8 mouse cellular contexts compared by ENCODE assay signal in the genomic region with DNA sequence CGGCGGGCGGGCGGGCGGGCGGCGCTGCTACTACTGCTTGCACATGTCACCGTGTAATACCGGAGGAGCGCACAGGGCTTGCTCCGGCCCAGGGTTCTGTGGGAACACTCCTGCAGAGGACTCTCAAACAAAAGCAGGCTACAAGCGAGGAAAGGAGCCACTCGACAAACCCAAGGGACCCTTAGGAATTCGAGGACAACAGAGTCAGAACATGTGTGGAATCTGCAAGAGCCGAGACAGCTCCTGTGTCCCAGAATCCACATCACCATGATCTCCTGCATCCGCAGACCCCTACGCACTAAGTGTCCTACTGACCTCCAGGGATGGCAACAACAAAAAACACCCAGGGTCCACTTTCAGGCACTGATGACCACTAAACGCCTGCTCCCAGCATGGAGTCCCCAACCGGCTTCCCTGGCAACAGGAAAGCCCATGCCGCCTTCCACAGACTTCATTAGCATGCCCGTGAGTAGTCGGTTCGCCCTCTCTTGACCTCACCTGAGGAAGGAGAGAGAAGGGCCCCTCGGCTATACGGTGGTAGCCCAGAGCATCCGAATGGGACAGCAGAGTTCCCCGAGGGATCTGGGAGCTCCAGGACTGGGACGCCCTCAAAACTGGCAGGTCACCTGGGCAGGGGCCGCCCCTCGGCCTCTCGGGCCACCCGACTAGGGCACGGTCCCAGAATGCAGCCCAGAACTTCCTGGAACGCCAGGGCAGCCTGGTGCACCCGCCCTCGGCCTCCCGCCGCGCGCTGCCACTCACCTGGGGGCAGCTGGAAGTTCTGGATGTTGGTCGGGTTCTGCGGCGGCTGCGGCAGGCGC. TPM values are rescaled to one million over a fixed set of nuclear protein-coding genes. Genes with fewer than 3 reads are reported as not detected.
DNase-seq lines count a peak whose midpoint lies in the region; ATAC-seq and TF ChIP-seq lines count a peak whose summit lies in the region.

No protein-coding gene starts in this region.

- intact Hi-C loops in heart, adult 2 months (cut with DNase I), result loop anchor here (5.0 kb wide), 1 partner anchor 142 kb away; a partner anchor contains a TSS

- no peaks in the 10 kb centered on the region for H3K9me3 ChIP-seq in heart, embryonic 12.5 days (replicated peaks)
- no peaks in the 10 kb centered on the region for H3K9me3 ChIP-seq in kidney, embryonic 16.5 days (ENCODE audit: low read length)

- H3K79me2 ChIP-seq in heart, adult 2 months (replicated peaks; ENCODE audit: control insufficient read depth, insufficient read depth, low read length), result peaks cover 6% of the 10 kb centered on the region

- peak overlapping the region; percentile 99 for H3K4me2 ChIP-seq in heart, embryonic 12.5 days
- peak overlapping the region; percentile 99 for H3K4me2 ChIP-seq in kidney, embryonic 16.5 days (replicated peaks; ENCODE audit: low read depth, low read length)

- H3K36me3 ChIP-seq in heart, adult 2 months (ENCODE audit: control insufficient read depth, insufficient read depth, low read length), result peaks cover 7% of the 10 kb centered on the region
- no peaks in the 10 kb centered on the region for H3K36me3 ChIP-seq in heart, embryonic 12.5 days
- H3K36me3 ChIP-seq in kidney, embryonic 16.5 days (ENCODE audit: insufficient read depth, low read length), result no peaks in the 10 kb centered on the region
- no peaks in the 10 kb centered on the region for H3K36me3 ChIP-seq in spleen, adult 2 months (ENCODE audit: control insufficient read depth, insufficient read depth, low read length)

- no peak for TF ChIP-seq EP300 in heart, adult 2 months (IDR thresholded peaks at IDR 0.05; ENCODE audit: insufficient read depth, low read depth, low read length)

- TF ChIP-seq CTCF in heart, adult 2 months (IDR thresholded peaks at IDR 0.05), result no peak
- no peak for TF ChIP-seq CTCF in spleen, adult 2 months (IDR thresholded peaks at IDR 0.05; ENCODE audit: extremely low read depth, insufficient read depth, insufficient read length, insufficient replicate concordance)

- 6% methylated on average over 45 of the region's 45 CpGs for WGBS in heart, adult 2 months
- WGBS in heart, embryonic 12.5 days, result 4% methylated on average over 45 of the region's 45 CpGs
- WGBS in kidney, embryonic 16.5 days, result 4% methylated on average over 45 of the region's 45 CpGs
- WGBS in spleen, adult 2 months, result 11% methylated on average over 45 of the region's 45 CpGs

- no peak for TF ChIP-seq POLR2A in heart, adult 2 months (IDR thresholded peaks at IDR 0.05; ENCODE audit: insufficient read depth, low read depth, low read length)
- TF ChIP-seq POLR2A in spleen, adult 2 months (IDR thresholded peaks at IDR 0.05; ENCODE audit: low read depth, low read length), result no peak

- H3K4me3 ChIP-seq in heart, adult 2 months, result peak overlapping the region; percentile 58
- H3K4me3 ChIP-seq in heart, embryonic 12.5 days, result peak overlapping the region; percentile 94
- peak overlapping the region; percentile 65 for H3K4me3 ChIP-seq in kidney, embryonic 16.5 days (ENCODE audit: low read length)
- peak overlapping the region; percentile 57 for H3K4me3 ChIP-seq in spleen, adult 2 months (ENCODE audit: extremely low read depth, insufficient read depth, insufficient read length)

- peak; percentile 47 to 56 for DNase-seq in heart, adult 2 months
- no peak for DNase-seq in heart, adult 9 months (ENCODE audit: low spot score in 2 of 2)
- peak; percentile 66 for DNase-seq in cerebellum, adult 9-10 months
- DNase-seq in lung, postnatal 14 days, result peak; percentile 40
- DNase-seq in spleen, adult 2 months (ENCODE audit: low read depth in 1 of 2, low spot score in 2 of 2), result peak in 1 of 2 experiments; percentile 29

- H3K27ac ChIP-seq in heart, adult 2 months, result peak overlapping the region; percentile 33
- no peak overlapping the region; the same call in 1 of the 2 replicates for H3K27ac ChIP-seq in heart, embryonic 12.5 days (ENCODE audit: poor library complexity, severe bottlenecking)
- H3K27ac ChIP-seq in kidney, embryonic 16.5 days (ENCODE audit: low read length), result no peak overlapping the region
- H3K27ac ChIP-seq in spleen, adult 2 months (ENCODE audit: insufficient read depth, low read length), result no peak overlapping the region

- peaks cover 29% of the 10 kb centered on the region for H3K4me1 ChIP-seq in heart, adult 2 months (ENCODE audit: control insufficient read depth, insufficient read depth, low read length)
- peaks cover 65% of the 10 kb centered on the region for H3K4me1 ChIP-seq in heart, embryonic 12.5 days (replicated peaks)
- H3K4me1 ChIP-seq in kidney, embryonic 16.5 days (ENCODE audit: insufficient read depth, low read length), result peaks cover 59% of the 10 kb centered on the region
- H3K4me1 ChIP-seq in spleen, adult 2 months (ENCODE audit: control insufficient read depth, insufficient read depth, insufficient read length), result peaks cover 12% of the 10 kb centered on the region

- peak overlapping the region; percentile 81 for H3K9ac ChIP-seq in heart, adult 2 months (ENCODE audit: low read depth, low read length)
- H3K9ac ChIP-seq in heart, embryonic 12.5 days, result peak overlapping the region; percentile 90
- peak overlapping the region; percentile 85 for H3K9ac ChIP-seq in kidney, embryonic 16.5 days (replicated peaks; ENCODE audit: low read length)

- no peak for ATAC-seq in heart, embryonic 12.5 days (ENCODE audit: insufficient number of reproducible peaks, low FRiP score)
- peak; percentile 3; the same call in 1 of the 2 replicates for ATAC-seq in kidney, embryonic 16.5 days (ENCODE audit: low FRiP score, low TSS enrichment)
- ATAC-seq in megakaryocyte-erythroid progenitor cell, adult 5-6 weeks (replicated peaks; ENCODE audit: low FRiP score, low TSS enrichment, poor library complexity, severe bottlenecking), result no peak; the same call in 1 of the 2 replicates

- H3K27me3 ChIP-seq in heart, adult 2 months (ENCODE audit: control insufficient read depth, insufficient read depth, low read length), result no peaks in the 10 kb centered on the region
- no peaks in the 10 kb centered on the region for H3K27me3 ChIP-seq in heart, embryonic 12.5 days (replicated peaks)
- no peaks in the 10 kb centered on the region for H3K27me3 ChIP-seq in kidney, embryonic 16.5 days (ENCODE audit: insufficient read depth, low read length)
- H3K27me3 ChIP-seq in spleen, adult 2 months (ENCODE audit: control insufficient read depth, insufficient read depth, low read length), result peaks cover 7% of the 10 kb centered on the region

RNA-seq across cellular contexts. Expression of a gene that starts 1.6 kb away (rescaled TPM):
- total RNA-seq in heart, adult 2 months (2021), result 10 to 100 TPM; 16.4 to 20.5 TPM
- polyA plus RNA-seq in heart, adult 2 months (2012; rRNA removed), result 7.4 and 8.6 TPM in 2 replicates
- 2.4 and 2.7 TPM in 2 replicates for polyA plus RNA-seq in heart, embryonic 12.5 days (2016; fragmentation: Nextera tagmentation; extraction: Ambion mirVana)
- 3.4 and 4.1 TPM in 2 replicates for polyA plus RNA-seq in kidney, embryonic 16.5 days (2015; fragmentation: Nextera tagmentation; extraction: Ambion mirVana)
- polyA plus RNA-seq in spleen, adult 2 months (2012; rRNA removed), result 13.0 and 14.5 TPM in 2 replicates
- 22.1 and 31.5 TPM in 2 replicates for total RNA-seq in megakaryocyte-erythroid progenitor cell, adult 5-6 weeks (2014; fragmentation: Nextera tagmentation)
- 20.1 and 28.4 TPM in 2 replicates for total RNA-seq in megakaryocyte-erythroid progenitor cell, adult 5-6 weeks (2017)

RNA-seq across cellular contexts. Expression of a gene that starts 49.9 kb away (rescaled TPM):
- total RNA-seq in heart, adult 2 months (2021), result 10 to 100 TPM; 60.1 to 71.4 TPM
- 41.2 and 47.6 TPM in 2 replicates for polyA plus RNA-seq in heart, adult 2 months (2012; rRNA removed)
- polyA plus RNA-seq in heart, embryonic 12.5 days (2016; fragmentation: Nextera tagmentation; extraction: Ambion mirVana), result 4.8 and 6.9 TPM in 2 replicates
- polyA plus RNA-seq in kidney, embryonic 16.5 days (2015; fragmentation: Nextera tagmentation; extraction: Ambion mirVana), result 4.8 and 7.0 TPM in 2 replicates
- polyA plus RNA-seq in spleen, adult 2 months (2012; rRNA removed), result 17.9 and 25.8 TPM in 2 replicates
- total RNA-seq in megakaryocyte-erythroid progenitor cell, adult 5-6 weeks (2014; fragmentation: Nextera tagmentation), result 14.9 and 28.0 TPM in 2 replicates
- total RNA-seq in megakaryocyte-erythroid progenitor cell, adult 5-6 weeks (2017), result 25.1 and 44.2 TPM in 2 replicates

Comparison
In these comparisons a context has a peak if more than half of its experiments do, and no peak if none do; other contexts are left out.
1. DNase-seq: peak in heart, adult 2 months (2 of 2), cerebellum, adult 9-10 months (single experiment) and lung, postnatal 14 days (single experiment); none in heart, adult 9 months (0 of 2).
2. Peak in every context shown above with its lines, with median percentiles within 50 percentile points of each other: H3K4me3 ChIP-seq and H3K9ac ChIP-seq.